Mouse (Mus musculus) embryonic fibroblast, embryonic 13.5 days (primary cell): ENCODE results near the gene Atrnl1.

ENCODE experiments used
- CTCF ChIP-seq: IDR thresholded peaks from 2 replicates; pipeline ENCODE4 v1.5.1; 2011; ENCODE audit warnings: mild to moderate bottlenecking, control low read depth, low read length, moderate library complexity, borderline replicate concordance; ENCODE audit not compliant: insufficient read depth
- POLR2A ChIP-seq: IDR thresholded peaks from 2 replicates; pipeline ENCODE4 v1.6.1; 2011; ENCODE audit warnings: low read depth, mild to moderate bottlenecking, control low read depth, low read length, moderate library complexity

- TF ChIP-seq POLR2A (no peak), CTCF (0 out of 2 replicates have a peak, but pooled peaks have one; percentile 13)
Observed at GRCm38 (mm10) chr19:57997961-57998360, 387.1 kb downstream of the Atrnl1 start.
